Mouse (Mus musculus) mesoderm, embryonic 11.5 days (tissue): ENCODE results near the gene Gprc6a.

Experiments used
- DNase-seq: peaks from one replicate; pipeline ENCODE4 v3.0.0-alpha.2; 2012; ENCODE audit warnings: low read depth, low spot score

Gprc6a gene

GRCm38 (mm10) chr10:51631411-51632136 is at the start of gene Gprc6a:
TSS of gene Gprc6a (minus strand) at chr10:51631461.
- DNase-seq: no peak

GRCm38 (mm10) chr10:51678251-51678639 is 47.0 kb upstream of the Gprc6a start:
- DNase-seq: no peak

- peak; percentile 41 for DNase-seq
These were observed 46.4 kb upstream of the Gprc6a start, which contains the start of gene Rfx6 for GRCm38 (mm10) chr10:51677548-51678250. TSS of gene Rfx6 (plus strand) at chr10:51677756.

DNA sequence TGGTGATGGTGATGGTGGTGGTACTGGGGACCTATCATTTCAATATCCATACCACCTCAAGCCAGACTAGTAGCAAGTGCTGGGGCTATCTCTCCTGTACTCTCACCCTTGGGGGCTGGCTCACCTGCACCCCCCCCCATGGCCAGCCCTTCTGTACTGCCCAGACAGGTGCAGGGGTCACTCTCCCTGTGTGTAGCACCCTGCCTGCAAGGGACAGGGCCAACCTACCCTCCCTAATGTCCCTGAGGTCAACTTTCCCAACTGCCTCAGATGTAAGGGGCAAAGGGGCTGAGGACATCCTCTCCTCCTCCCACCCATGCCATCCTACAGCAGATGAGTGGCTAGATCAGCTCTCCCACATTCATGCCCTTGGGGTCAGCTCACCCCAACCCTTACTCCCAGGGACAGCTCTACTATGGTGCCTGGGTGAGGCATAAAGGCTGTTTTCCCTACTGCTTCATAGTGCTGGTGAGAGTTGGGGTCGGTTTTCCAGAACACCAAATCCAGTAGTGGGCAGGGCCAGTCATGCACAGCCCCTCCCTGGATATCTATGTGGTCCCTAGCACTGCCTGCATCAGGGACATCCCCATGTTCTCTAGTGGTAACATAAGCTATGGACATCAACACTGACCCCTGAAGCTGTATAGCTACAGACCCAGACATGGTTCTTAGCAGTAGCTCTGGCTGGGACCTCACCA is 41.0 kb upstream of the Gprc6a start:
- DNase-seq: no peak

DNA sequence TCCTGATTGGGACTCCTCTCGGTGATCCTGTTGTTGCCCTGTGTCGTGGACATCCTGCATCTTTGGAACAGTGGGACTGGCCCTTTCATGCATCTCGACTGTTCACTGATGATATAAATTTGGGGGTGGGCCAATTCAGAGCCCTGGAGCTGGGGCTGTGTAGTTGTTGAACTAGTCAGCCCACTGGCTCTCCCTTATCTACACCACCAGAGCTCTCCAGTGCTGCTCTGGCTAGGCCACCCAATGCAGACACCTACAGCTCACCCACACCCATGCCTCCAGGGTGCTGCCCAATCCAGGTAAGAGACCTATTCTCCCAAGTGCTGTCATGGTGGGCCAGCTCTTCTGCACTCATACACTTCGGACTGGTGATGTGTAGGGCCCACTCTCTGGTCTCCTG is 40.3 kb upstream of the Gprc6a start:
- no peak for DNase-seq

DNA sequence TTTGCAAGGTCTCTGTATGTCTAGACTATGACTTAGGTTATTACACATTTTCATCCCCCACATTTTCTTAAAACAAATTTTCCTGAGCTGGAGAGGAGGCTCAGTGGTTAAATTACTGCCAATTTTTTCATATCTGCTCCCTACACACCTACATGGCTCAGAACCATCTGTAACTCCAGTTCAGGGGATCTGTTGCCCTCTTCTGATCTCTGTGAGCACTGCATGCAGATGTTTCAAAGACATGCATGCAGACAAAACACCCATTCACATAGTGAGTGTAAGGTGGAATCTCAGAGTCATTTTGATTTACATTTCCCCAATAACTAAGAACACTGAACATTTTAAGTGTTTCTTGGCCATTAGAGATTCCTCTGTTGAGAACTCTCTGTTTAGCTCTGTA is 38.1 kb upstream of the Gprc6a start:
- no peak for DNase-seq

- no peak for DNase-seq
These were observed 26.1 kb upstream of the Gprc6a start for GRCm38 (mm10) chr10:51657324-51657723.

DNA sequence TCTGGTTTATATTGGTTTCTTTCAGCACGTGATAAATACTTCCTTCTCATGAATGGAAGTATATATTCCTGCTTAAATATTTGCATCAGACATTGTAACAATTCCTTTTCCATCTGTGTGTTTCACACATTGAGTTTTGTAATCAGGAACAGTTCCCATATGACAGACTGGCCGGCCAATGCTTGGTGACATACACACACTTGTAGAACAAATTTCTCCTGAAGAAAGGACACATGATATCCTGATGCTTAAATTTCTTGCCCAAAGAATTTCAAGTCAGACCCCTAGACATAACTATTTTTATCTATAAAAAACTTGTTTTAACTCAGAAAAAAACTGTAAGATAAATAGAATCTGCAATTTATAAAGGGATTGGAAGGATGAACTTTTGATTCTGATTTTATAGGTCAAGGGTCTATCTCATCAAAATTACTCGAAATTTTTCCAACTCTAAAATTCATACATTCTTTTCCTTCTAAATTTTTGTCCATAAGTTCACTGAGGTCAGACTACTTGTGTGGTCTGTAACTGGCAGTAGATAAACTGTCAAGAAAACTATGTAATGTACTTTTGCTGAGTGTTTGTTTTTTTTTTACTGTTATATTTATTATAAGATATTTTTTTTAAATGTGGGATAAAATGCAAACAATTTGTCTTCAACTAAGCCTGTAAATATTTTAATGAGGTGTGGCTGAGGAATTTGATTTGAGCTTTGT is 18.4 kb upstream of the Gprc6a start:
- DNase-seq: no peak

- DNase-seq: no peak
These were observed 10.1 kb downstream of the Gprc6a start for GRCm38 (mm10) chr10:51621193-51621592.

DNA sequence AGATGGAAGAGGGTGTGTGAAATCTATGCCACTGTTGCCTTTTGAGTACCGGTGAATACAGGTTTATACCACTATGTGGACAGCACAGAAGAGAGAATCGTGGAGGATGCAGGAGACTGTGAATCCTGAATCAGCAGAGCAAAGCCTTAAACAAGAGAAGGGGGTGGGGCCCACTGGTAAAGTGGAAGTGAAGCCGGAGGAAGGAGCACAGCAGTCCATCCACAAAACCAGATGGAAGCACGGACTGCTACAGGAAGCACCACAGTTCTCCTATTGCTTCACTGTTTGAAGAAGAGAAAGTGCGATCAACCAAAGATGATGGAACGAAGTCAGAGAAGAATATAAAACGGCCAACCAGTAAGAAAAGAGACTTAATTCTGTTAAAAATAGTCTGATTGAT is 11.1 kb downstream of the Gprc6a start:
- no peak for DNase-seq

DNA sequence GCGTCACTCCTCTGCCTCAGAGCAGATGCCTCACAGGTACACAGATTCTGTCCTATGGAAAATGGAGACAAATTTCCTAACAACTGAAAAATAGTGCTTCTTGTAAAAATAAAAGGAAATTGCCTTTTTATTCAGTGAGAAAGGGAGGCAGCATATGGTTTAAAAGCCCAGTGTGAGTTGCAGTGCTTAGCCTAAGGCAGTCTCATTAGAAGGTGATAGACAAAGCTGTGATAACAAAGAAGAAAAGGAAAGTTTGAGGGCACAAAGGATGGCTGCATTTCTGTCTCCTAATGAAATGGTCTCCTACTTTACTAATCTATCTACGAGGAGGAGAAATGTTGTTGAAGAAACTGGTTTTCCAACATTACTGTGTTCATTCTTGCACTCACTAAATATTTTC is 12.7 kb downstream of the Gprc6a start:
- DNase-seq: no peak

GRCm38 (mm10) chr10:51614826-51615590 is 16.3 kb downstream of the Gprc6a start:
- no peak for DNase-seq

GRCm38 (mm10) chr10:51613421-51613820 is 17.8 kb downstream of the Gprc6a start:
- DNase-seq: no peak

- DNase-seq: no peak
These were observed 19.1 kb downstream of the Gprc6a start for GRCm38 (mm10) chr10:51611969-51612682.

DNA sequence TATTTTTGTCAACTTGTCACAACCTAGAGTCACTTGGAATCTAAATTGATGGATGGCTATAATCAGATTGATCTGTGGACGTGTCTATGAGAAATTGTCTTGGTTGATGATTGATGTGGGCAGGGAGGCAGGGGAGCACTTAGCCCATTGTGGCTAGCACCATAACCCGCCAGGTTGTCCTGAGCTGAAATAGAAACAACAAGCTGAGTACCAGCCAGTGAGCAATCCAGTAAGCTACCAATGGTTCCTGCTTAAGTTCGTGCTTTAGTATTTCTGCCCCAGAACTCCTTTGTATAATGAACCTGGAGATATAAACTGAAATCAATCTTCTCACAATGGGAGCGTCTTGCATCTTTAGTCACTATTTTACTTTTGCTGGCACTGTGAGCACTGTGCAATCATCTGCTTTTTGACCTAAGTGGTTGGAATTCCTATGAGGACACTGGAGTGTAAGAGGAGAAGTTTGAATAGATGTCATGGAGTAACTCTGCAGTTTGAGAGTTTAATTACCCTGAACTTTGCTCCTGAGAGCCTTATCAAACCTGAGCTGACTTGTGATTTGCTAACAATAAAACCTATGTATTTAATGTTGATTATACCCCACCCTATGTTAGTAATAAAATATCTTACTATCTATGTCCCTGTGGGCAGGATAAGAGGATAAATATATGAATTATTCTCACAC is 21.4 kb downstream of the Gprc6a start:
- no peak for DNase-seq

GRCm38 (mm10) chr10:51596928-51597635 is 34.2 kb downstream of the Gprc6a start:
- DNase-seq: no peak

DNA sequence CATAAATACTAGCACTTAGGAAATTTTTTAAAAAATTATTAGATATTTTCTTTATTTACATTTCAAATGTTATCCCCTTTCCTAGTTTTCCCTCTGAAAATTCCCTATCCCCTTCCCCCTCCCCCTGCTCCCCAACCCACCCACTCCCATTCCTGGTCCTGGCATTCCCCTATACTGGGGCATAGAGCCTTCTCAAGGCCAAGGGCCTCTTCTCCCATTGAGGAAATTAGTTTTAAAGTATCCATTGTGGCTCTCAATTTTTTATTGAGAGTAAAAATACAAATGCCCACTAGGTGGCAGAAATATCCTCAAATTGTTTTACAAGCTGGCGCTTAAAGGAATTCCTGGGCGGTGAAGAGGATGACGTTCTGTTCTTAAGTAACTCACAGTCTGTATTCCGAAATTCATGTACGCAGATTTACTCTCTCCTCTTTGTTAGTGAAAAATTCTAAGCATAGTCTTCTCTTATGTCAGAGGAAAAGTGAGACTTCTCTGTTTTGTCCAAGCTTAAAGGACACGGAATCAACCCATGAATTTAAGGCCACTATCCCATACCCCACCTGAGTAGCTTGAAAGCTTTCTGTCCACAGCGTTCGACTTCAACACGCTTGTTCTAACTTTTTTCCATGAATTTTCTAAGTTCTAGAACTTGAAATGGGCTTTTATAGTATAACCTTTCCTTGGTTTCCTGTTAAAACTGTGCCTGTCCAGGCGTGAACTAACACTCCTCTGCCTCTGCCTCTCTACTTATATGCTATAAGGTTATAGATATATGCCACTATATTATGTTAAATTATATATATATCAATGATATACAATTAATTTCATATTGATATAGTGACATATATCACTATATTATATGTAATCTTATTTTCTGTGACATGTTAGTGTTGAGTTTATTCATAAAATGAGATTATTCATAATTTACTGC is 36.0 kb downstream of the Gprc6a start:
- peak; percentile 72 for DNase-seq

DNA sequence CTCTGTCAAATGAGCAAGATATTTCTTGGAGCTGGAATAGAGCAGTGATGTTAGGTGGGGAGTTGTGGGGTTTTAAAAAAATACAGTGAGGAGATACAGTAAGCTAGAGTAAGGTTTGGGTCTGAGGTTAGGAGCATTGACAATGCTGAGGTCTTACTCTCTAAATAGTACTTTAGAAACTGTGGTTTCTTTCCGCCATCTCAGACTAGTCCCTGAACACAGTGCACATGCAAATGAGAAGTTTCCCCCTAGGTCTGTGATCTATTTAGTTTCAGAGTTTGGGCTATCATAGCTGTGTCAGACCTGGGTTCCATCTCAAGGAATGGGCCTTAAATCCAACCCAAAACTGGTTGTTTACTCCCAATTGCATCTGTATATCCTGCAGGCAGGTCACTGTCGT is 39.7 kb downstream of the Gprc6a start:
- no peak for DNase-seq
